Mouse (Mus musculus): ENCODE results near the gene Mill2. TPM values are rescaled to one million over a fixed set of nuclear protein-coding genes. Genes with fewer than 3 reads are reported as not detected.

Gene Mill2
- 4.3 TPM for polyA plus RNA-seq (2015; fragmentation: Illumina TruSeq; extraction: RNeasy Lipid Tissue Mini Kit (QIAGEN cat#74804); ENCODE audit: insufficient read depth, low read depth, low replicate concordance)

GRCm38 (mm10) chr7:18839865-18840264, at the start of gene Mill2:
Gene Mill2, plus strand, starts transcription at chr7:18839966.

GRCm38 (mm10) chr7:18798420-18798819, 41.3 kb upstream of the Mill2 start, which contains the start of gene Psg19:
Gene Psg19, minus strand, starts transcription at chr7:18798520.

GRCm38 (mm10) chr7:18821507-18821906, 18.3 kb upstream of the Mill2 start, which contains the start of gene Psg17:
Gene Psg17, minus strand, starts transcription at chr7:18821607.

GRCm38 (mm10) chr7:18871031-18871430, 31.3 kb downstream of the Mill2 start, which contains the start of gene Pglyrp1:
Gene Pglyrp1, plus strand, starts transcription at chr7:18871331.

DNA sequence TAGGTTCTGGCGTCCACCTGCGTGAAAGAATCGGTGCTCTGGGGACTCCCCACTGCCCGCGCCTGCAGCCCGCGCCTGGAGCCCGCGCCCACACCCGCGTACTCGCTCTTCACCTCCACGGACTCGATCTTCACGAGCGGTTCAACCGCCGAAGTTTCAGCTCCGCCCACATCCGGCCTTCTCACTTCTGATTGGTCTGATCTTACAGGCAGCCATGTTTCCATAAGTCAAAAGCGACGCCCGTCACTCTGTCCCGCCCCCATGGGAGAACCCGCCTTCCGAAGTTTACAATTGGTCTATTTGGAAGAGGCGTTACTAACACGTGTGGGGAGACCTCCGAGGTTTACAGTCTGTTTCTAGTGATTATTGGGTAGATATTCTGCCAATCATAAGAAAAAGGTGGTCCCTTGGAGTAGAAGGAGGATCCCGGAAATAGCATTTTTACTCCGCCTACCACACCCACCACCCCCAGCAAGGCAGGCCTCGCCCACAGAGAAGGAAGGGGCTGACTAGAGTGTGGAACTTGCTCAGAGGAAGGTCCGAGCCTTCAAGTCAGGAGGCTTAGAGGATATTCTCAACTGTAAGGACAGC, 70.6 kb downstream of the Mill2 start, which contains the start of gene Ccdc61:
TSS of gene Ccdc61 (minus strand) at position 175 of the 591 bp plus-strand sequence.

Other genes starting within 250 kb of the Mill2 start
- gene Psg23, start 223.5 kb upstream of the Mill2 start, polyA plus RNA-seq (2015; fragmentation: Illumina TruSeq; extraction: RNeasy Lipid Tissue Mini Kit (QIAGEN cat#74804); ENCODE audit: insufficient read depth, low read depth, low replicate concordance), result not detected
- not detected for gene Psg21, start 183.2 kb upstream of the Mill2 start, polyA plus RNA-seq (2015; fragmentation: Illumina TruSeq; extraction: RNeasy Lipid Tissue Mini Kit (QIAGEN cat#74804); ENCODE audit: insufficient read depth, low read depth, low replicate concordance)
- not detected for gene Psg20, start 153.8 kb upstream of the Mill2 start, polyA plus RNA-seq (2015; fragmentation: Illumina TruSeq; extraction: RNeasy Lipid Tissue Mini Kit (QIAGEN cat#74804); ENCODE audit: insufficient read depth, low read depth, low replicate concordance)
- gene Psg22, start 121.9 kb upstream of the Mill2 start, polyA plus RNA-seq (2015; fragmentation: Illumina TruSeq; extraction: RNeasy Lipid Tissue Mini Kit (QIAGEN cat#74804); ENCODE audit: insufficient read depth, low read depth, low replicate concordance), result not detected
- gene Psg19, start 41.4 kb upstream of the Mill2 start, polyA plus RNA-seq (2015; fragmentation: Illumina TruSeq; extraction: RNeasy Lipid Tissue Mini Kit (QIAGEN cat#74804); ENCODE audit: insufficient read depth, low read depth, low replicate concordance), result not detected
- not detected for gene Psg17, start 18.4 kb upstream of the Mill2 start, polyA plus RNA-seq (2015; fragmentation: Illumina TruSeq; extraction: RNeasy Lipid Tissue Mini Kit (QIAGEN cat#74804); ENCODE audit: insufficient read depth, low read depth, low replicate concordance)
- gene Pglyrp1, start 31.4 kb downstream of the Mill2 start, polyA plus RNA-seq (2015; fragmentation: Illumina TruSeq; extraction: RNeasy Lipid Tissue Mini Kit (QIAGEN cat#74804); ENCODE audit: insufficient read depth, low read depth, low replicate concordance), result not detected
- 4.1 TPM for gene Ccdc61, start 70.4 kb downstream of the Mill2 start, polyA plus RNA-seq (2015; fragmentation: Illumina TruSeq; extraction: RNeasy Lipid Tissue Mini Kit (QIAGEN cat#74804); ENCODE audit: insufficient read depth, low read depth, low replicate concordance)
- gene Nova2, start 85.9 kb downstream of the Mill2 start, polyA plus RNA-seq (2015; fragmentation: Illumina TruSeq; extraction: RNeasy Lipid Tissue Mini Kit (QIAGEN cat#74804); ENCODE audit: insufficient read depth, low read depth, low replicate concordance), result 2.3 TPM
- not detected for gene Nanos2, start 147.4 kb downstream of the Mill2 start, polyA plus RNA-seq (2015; fragmentation: Illumina TruSeq; extraction: RNeasy Lipid Tissue Mini Kit (QIAGEN cat#74804); ENCODE audit: insufficient read depth, low read depth, low replicate concordance)
- gene Mypop, start 151.3 kb downstream of the Mill2 start, polyA plus RNA-seq (2015; fragmentation: Illumina TruSeq; extraction: RNeasy Lipid Tissue Mini Kit (QIAGEN cat#74804); ENCODE audit: insufficient read depth, low read depth, low replicate concordance), result 2.5 TPM
- gene Irf2bp1, start 164.1 kb downstream of the Mill2 start, polyA plus RNA-seq (2015; fragmentation: Illumina TruSeq; extraction: RNeasy Lipid Tissue Mini Kit (QIAGEN cat#74804); ENCODE audit: insufficient read depth, low read depth, low replicate concordance), result 5.9 TPM
- 5.9 TPM for gene Foxa3, start 183.6 kb downstream of the Mill2 start, polyA plus RNA-seq (2015; fragmentation: Illumina TruSeq; extraction: RNeasy Lipid Tissue Mini Kit (QIAGEN cat#74804); ENCODE audit: insufficient read depth, low read depth, low replicate concordance)
- 20.0 TPM for gene Sympk, start 184.4 kb downstream of the Mill2 start, polyA plus RNA-seq (2015; fragmentation: Illumina TruSeq; extraction: RNeasy Lipid Tissue Mini Kit (QIAGEN cat#74804); ENCODE audit: insufficient read depth, low read depth, low replicate concordance)
- not detected for gene Rsph6a, start 214.7 kb downstream of the Mill2 start, polyA plus RNA-seq (2015; fragmentation: Illumina TruSeq; extraction: RNeasy Lipid Tissue Mini Kit (QIAGEN cat#74804); ENCODE audit: insufficient read depth, low read depth, low replicate concordance)
- gene Dmwd, start 236.3 kb downstream of the Mill2 start, polyA plus RNA-seq (2015; fragmentation: Illumina TruSeq; extraction: RNeasy Lipid Tissue Mini Kit (QIAGEN cat#74804); ENCODE audit: insufficient read depth, low read depth, low replicate concordance), result 10.7 TPM
- 15.3 TPM for gene Dmpk, start 243.9 kb downstream of the Mill2 start, polyA plus RNA-seq (2015; fragmentation: Illumina TruSeq; extraction: RNeasy Lipid Tissue Mini Kit (QIAGEN cat#74804); ENCODE audit: insufficient read depth, low read depth, low replicate concordance)